Mouse (Mus musculus): ENCODE measurements around the gene Dnajc5g.

The Dnajc5g gene

DNA sequence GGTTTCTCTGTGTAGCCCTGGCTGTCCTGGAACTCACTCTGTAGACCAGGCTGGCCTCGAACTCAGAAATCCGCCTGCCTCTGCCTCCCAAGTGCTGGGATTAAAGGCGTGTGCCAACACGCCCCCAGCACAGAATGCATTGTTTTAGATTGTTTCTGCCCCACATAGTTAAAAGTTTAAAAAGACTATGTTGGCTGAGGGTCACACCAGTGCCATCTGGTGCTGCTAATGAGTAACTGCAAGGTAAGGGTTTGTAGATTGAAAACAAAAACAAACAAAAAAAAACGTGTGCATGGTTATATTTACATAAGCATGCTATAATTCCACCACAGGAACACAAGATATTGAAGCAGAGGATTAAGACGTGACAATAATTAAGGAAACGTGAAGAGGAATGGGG is 4.7 kb downstream of the Dnajc5g start:
- no peak for DNase-seq

- DNase-seq: no peak
Observed at GRCm38 (mm10) chr5:31116354-31116753, 10.3 kb downstream of the Dnajc5g start, which contains the start of gene Trim54. Trim54 (plus strand) TSS chr5:31116712.

DNA sequence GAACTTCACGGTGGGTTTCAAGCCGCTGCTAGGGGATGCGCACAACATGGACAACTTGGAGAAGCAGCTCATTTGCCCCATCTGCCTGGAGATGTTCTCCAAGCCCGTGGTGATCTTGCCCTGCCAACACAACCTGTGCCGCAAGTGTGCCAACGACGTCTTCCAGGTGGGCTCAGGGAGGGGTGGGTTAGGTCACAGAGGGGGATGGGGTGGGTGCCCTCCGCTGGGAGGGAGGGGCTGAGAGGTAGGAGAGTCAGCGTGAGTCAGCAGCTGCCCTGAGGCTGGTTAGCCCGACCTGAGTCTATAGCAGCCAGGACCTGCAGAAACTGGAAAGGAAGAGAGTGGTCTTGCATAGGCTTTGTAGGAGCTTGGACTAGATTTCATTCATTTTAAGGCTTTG is 10.8 kb downstream of the Dnajc5g start:
- no peak for DNase-seq

GRCm38 (mm10) chr5:31121111-31121510 is 15.0 kb downstream of the Dnajc5g start:
- no peak for DNase-seq

- DNase-seq: no peak
Observed at GRCm38 (mm10) chr5:31123481-31123880, 17.4 kb downstream of the Dnajc5g start.

GRCm38 (mm10) chr5:31126050-31126449 is 20.0 kb downstream of the Dnajc5g start:
- DNase-seq: no peak

GRCm38 (mm10) chr5:31136730-31137424 is 30.8 kb downstream of the Dnajc5g start:
- DNase-seq: no peak

DNA sequence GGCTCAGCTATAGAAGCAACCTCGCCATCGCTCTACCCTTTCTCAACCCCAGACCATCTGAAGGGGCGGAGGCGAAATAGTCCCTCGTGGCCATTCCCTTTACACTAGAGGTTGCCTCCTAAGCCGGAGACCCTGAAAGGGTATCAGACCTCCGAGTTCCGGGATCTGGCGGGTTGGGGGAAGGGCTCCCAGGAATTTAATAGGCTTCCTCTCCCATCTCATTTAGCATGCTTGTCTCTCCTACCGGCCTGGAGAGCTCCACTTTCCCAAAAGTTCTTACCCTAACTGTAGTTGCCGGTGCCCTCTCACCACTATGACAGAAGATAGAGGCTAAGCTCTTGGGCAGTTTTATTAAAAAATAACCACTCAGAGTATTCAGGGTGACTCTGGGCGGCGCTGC is 31.6 kb downstream of the Dnajc5g start:
- no peak for DNase-seq

DNA sequence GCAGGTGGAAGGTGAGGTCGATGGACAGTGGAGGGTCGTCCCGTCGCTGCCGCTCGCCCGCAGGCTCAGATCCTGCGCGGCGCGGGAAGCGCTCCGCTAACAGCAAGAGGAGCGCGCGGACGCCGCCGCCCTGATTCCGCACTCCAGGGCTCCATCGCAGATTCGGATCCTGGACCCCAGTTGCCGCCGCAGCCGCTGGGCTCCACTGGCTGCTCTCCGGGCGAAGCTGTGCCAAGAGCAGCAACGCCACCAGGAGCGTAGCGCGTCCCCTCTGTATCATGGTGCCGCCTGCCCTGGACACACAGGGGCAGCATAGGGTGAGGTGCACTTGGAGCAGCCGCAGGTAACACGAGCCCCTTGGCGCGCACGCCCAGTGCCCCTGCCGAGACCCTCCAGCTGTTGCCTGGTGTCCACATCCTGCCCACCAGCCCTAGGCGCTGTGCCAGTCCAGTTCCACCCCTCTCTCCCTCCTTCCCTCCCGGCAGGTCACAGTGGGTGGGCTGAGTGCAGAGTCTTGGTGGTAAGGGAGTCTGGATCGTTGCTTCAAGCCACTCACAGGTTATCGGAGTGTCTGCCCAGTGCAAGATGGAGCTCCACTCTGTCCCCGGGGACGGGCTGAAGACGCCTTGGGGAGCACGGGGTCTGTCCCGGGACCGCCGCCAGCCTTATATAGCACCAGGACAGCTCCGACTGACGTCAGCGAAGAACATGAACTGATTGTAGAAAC is 32.3 kb downstream of the Dnajc5g start, which contains the start of gene Ucn:
Gene Ucn (minus strand): TSS at position 589 of the 727 bp plus-strand sequence.
- DNase-seq: peak; percentile 27 to 38

DNA sequence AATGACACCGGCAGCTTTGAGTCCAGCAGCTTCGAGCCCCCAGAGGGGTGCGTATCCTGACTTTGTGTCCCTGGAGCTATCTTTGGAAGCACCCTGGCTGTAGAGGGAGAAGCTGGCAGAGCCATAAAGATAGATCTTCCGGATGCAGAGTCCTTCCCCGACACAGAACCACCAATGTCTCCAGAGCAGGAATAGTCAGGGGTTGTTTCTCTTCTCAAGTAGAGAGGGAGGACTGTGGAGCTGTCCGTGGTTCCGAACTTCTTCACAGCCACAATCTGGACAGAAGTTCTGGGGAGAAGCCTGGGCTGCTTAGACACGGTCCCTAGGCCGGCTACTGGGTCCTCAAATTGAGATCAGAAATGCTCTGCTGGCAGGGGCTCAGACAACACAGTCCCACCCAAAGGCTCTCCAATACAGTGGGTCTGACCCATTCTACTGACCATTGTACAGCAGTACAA is 32.9 kb downstream of the Dnajc5g start:
- no peak for DNase-seq

- DNase-seq: peak; percentile 32 to 38
Observed at GRCm38 (mm10) chr5:31149781-31150180, 43.7 kb downstream of the Dnajc5g start.

- peak; percentile 47 to 54 for DNase-seq
Observed at GRCm38 (mm10) chr5:31151746-31152145, 45.7 kb downstream of the Dnajc5g start.

DNA sequence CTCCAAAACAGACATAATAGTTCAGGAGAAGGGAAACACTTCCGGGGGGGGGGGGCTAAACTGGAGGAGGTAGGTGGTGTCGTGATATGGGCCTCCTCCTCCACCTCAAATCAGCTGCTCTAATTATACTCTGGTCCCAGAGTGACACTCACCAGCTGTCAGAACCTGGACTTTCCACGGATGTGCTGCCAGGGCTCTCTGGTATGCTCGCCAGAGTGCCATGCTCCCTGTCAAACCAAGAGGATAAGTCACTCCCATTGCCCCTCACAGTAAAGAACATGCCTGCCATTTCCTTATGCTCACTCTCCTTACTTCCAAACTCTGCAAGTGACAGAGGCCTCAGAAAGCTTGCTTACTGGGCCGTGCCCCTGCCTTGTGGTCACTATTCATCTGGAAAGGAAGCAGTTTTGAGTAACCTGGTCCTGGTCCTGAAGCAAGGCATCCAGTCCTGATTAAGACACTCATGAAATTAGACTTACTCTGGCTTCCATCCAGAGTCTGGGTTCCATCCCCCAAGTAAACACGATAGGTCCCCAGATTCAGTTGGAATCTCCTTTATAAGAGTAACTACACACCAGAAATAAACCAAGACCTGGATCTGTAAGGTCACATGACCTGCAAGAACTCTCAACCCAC is 47.5 kb downstream of the Dnajc5g start:
- peak; percentile 28 to 45 for DNase-seq

DNA sequence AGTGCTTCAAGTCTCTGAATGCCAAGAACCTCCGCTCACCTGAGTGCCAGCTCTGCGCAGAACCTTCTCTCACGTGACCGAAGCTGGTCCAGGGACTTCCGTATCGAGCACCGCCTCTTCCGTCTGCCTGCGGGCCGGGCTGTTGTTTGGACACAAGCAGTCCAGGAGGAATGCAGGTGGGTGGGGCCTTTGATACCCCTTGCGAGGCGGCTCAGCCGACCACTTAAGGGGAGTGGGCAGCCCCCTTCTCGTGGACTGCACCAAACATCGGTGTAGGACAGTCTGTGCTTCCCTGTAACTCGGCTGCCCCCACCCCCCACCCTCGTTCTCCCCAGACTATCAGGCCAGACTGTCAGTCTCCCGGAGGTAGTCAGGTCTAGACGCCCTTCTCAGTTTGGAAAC is 48.1 kb downstream of the Dnajc5g start, which contains the start of gene Mpv17:
Gene Mpv17 (minus strand): TSS at position 100 of the 402 bp plus-strand sequence.
- peak; percentile 89 to 90 for DNase-seq

All from cerebellum, postnatal 10 days (tissue).